Mouse (Mus musculus) 416B (cell line): ENCODE results near the gene Arhgap15.

Source experiments
- DNase-seq: peaks from one replicate; pipeline ENCODE4 v3.0.0; 2011; ENCODE audit warnings: low read depth

Arhgap15 gene

DNA sequence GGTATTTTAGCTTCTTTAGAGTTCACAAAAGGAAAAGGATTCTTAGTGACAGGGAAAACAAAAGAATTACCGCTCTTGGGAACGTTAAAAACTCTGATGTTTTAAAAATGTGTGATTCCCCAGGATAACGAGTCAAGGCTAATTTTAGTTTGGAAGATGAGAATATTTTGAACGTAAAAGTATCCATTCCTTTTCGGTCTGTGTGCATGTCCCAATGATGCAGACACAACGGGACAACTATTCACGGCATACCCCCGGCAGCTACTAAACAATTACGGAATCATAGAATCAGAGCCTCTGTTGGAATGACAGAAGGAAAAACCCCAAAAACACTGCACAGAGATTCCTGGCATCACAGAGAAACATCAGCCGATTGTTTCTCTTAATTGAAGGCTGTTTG, 281.2 kb downstream of the Arhgap15 start:
- DNase-seq = no peak

DNA sequence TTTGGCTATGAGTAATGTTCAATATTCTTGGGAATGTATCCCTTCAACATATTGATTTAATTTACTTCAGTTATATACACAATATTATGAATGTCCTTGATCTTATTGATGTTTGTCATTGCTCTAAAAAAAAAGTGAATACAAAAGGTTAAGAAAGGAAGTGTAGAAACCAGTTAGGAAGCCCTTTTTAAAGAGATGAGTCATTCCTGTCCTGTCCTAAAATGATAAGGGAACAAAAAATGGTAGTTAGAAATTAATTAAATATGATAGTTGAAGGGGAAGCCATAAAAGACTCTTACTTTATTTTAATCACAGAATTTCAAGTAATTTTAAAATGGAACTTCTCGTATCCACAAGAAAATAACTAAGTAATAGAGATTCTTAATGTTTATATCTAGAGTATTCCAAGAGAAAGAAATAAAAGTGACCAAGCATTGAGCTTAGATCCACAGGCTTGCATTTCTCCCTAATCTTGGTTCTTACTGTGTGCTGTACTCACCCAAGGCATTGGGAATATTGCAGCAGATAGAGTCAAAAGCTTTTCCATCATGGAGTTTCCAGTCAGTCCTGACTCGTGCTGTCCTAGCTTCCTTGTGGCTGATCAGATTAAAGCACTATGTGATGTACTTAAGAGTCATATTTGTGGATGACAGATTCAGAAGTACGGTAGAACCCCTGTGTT, 291.0 kb downstream of the Arhgap15 start:
- DNase-seq = peak; percentile 76

DNA sequence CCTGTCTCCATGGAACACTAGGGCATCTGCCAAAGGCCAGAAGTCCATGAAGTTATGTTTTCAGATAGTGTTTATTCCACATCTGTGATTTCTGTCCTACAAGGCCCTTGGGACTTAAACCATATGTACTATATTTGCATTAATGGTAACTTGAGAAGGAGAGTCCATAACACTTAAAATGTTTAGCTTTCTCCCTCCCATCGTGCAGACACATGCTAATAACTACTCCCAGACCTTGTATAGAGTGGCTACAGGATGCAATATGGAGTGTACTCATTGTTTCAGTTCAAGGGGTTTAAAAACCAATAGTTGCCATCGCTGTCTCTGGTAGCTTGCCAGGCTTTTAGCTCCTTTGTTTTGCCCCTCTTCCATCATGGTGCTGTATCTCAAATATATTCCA, 295.5 kb downstream of the Arhgap15 start:
- DNase-seq = no peak

DNA sequence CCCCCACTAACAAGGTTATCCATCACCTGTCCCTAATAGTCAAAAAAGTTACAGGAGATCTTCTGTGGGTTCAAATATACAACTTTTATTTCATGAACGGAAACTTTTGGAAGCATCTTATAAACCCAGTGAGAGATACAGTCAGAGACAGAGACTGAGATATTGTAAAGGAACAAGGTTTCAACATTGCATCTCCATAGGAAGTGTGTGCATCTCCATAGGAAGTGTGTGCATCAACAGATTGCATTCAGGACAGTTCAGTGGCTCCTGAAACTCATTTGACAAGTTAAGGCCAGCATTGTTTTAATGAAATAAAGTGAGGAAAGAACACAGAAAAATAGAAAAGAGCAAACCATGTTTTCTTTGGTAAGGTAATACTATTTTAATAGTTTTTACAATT, 296.0 kb downstream of the Arhgap15 start:
- DNase-seq = peak; percentile 70

DNA sequence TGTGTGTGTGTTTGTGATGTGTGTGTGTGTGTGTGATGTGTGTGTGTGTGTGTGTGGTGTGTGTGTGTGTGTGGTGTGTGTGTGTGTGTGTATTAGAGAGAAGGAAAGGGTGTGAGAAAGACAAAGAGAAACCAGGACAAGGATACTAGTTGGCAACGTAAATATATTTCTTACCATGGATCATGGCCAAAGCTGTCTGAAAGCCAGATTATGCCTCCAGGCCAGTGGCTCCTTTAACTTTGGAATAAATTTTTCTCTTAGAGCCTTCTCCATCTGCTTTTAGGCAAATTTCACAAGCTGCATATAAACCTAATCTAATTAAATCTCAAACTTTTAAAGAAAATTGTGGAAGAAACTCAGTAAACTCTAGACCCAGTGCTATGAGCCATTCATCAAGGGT, 296.6 kb downstream of the Arhgap15 start:
- DNase-seq = no peak

DNA sequence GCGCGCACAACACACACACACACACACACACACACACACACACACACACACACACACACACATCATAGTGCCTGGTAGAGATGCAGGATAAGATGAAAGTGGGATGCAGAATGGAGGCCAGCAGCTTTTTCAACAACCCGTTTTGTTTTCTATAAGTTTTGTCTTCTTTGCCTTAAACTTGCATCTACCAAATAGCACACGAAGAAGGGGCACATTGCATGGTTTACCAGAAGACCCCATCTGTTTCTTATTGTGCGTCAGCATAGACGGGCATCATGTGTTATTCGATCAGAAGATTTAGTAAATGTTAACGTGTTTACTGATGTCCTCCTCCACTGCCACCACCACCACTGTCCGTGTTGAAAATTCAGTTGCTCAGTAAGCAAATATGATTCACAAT, 311.7 kb downstream of the Arhgap15 start:
- DNase-seq = no peak

DNA sequence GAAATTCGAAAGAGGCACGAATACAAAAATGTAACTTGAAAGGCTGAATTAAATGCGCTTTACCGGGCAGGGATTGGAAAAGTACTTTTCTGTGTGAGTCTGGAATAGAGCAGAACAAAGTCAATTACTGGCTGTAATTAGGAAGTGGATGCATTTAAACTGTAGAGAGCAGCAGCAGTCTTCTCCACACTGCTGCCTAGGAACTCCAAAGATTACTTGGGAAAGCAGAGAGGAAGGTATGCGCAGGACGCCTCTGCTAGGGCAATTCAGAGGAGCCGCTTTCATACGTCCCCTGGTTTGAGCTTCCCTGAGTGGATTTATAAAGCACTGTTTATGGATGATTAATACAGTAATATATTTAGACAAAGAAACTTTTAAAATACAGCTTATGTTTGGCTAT, 312.1 kb downstream of the Arhgap15 start:
- no peak for DNase-seq

DNA sequence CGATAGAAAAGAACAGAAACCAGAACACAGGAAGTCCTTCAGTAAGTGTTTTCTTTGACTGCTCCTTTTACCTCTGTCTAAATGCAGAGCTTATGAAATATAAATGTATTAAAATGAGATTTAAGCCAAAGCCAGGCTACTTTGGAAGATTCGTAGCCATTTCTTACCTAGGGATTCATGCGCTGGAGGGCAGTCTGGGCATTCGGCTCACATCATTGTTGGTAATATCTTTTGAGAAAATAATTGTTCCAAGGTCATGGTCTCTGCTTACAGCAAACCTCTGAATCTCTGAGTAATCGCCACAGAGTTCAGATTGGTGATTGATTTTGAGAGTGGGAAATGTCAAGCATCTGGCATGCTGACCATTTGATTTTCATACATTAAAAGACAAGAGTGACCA, 316.4 kb downstream of the Arhgap15 start:
- peak; percentile 66 for DNase-seq

DNA sequence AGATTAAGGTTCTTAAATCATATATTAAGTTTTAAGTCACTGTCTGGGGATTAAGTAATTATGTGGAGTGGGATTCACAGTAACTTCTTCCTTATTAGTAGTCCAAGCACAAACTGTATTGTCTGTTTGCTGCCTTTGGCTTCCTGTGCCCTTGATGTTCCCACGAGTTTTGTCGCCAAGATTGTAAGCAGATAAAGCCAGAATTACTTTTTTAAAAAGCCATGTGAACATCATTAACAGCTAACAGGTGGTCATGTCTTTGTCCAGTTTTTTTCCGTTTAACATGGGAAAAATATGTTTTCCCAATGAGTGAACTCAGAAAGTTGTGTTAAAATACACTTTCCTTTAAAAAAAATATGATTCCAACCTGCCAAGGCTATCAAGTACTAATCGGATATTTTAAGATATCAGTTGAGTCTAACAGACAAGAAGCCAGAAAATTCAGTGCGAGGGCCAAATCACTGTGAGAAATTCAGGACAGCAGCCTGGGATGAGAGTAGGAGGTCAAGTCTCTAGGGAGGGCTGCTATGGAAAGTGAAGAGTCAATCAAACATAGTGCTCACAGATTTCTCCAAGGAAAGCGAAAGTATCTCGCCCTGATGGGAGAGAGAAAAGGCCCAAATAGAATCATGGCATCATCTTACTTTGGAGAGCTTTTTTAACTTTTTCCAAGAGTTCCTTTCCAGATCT, 319.7 kb downstream of the Arhgap15 start:
- DNase-seq = no peak

DNA sequence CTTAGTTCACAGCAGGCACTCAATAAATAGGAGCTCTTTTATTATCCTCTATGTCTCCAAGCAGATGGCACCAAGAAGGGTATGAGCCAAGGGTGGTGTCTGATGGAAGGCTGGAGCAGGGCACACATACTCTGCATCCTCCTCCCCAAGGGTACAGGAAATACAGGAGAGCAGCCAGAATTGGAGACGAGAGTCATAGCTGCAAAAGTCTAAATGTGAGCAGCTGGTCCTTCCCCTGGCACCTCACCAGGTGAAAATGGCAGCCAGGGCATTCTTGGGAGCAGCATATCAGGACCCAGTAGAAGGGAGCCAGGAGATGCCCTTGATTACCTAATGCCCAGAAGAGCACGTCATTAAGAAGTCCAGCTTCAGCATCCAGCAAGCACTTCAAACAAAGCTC, 320.3 kb downstream of the Arhgap15 start:
- no peak for DNase-seq

DNA sequence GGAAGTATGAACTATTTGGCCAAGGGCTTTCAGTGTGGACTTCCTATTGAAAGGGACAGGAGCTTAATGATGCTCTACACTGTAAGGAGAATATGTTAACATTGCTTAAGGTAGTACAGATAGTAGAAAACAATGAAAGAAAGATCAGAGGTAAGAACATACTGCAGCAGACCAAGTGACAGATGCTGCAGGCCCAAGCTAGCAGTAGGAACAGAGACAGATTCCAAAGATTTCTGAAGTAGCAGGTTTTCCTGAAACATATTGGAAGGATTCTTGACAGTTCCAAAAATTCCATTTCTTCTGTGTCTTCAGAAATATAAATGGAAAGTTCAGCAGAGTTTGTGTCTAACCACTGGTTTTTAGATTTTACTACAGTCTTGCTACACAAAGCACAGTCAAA, 327.9 kb downstream of the Arhgap15 start:
- DNase-seq = no peak

DNA sequence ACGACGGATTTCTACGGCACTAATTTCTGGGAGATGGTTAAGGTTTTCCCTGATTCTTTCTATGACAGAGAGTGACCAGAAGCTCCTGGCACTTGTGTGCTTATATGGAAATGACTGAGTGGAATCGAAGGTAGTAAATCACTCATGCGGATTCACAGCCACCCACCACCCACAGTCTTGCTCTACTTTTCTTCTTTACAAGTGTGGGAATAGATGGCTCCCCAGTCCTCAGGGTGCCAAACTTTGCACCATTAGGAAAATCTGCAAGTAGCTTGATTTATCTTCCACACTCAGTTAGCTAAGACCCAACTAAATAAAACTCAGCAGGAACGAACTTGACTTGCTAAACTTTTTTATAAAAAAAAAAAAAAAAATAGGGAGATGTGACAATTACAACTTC, 331.9 kb downstream of the Arhgap15 start:
- DNase-seq = no peak

DNA sequence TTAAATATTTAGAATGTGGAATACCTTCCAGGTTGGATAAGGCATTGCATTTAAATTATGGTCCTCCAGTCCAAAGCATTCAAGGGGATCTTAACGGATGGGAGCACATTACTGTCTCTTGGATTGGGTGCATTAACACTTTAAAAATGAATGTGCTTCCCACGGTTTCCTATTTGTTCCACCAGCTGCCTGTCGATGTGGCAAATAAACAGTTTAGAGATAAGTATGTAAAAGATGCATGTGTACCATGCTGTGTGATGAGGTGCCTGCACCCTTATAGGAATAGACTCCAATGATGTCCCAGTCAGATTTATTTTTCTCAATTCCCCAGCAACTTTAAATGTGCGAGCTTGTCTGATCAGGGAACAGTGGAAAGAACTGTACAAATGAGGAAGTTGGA, 332.6 kb downstream of the Arhgap15 start:
- DNase-seq = no peak

DNA sequence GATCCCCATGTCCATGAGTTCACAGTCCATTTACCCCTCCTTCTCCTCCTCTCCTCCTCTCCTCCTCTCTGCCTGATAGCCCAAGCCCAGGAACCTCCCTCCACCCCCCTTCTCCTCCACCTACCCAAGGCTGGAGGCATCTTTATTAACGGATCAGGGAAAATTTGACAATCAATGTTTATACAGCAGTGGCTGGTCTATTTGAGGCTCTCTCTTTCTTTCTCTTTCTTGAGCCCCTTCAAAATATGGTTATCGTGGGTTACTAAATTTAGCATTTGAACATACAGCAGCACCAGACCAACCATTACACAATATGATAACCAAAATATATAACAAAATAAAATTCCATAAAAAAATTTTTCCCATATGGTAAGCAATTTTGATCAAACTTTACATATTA, 335.8 kb downstream of the Arhgap15 start:
- peak; percentile 60 for DNase-seq

DNA sequence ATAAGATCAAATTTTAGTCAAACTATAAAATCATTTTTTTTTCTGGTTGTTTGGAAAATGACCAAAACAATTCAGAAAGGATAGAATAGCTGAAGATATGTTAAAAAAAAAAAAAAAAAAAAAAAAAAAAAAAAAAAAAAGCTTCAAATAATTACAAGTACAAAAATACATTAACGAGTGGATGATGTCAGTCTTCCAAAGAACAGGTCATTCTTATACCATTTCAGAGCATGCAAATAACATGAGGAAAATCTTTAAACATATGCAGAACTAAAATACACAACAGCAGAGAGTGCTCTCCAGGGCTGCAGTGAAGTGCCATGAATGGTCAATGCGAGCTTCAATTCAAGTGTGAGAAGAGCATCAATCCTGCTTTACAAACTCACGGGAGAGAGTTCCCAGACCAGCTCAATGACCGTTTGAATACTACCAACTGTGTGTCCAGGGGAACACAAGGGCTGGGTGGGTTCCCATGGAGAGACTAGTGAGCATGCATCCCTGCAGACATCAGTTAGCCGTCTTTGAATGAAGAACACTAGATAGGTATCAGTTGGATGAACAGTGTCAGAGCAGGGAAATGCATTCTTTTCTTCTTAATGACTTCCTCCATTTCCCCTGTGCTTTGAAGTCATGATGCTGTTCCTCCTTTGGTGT, 337.9 kb downstream of the Arhgap15 start:
- DNase-seq = no peak

DNA sequence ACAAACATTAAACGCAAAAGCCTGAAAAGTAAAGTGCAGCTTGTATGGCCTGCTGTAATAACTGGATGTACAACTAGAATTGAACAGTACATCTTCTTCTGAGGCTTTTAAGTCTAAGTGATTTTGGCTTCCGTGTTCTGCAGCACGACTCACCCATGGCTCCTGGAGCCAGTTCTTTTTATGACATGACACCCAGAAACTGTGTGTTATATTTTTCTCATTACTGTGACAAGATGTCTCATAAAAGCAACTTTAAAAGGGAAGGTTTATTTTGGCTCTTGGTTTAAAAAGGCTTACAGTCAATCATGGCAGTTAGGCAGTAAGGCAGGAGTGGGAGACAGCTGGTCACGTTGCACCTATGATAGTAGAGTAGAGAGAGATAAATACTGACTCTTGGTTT, 349.9 kb downstream of the Arhgap15 start:
- DNase-seq = no peak

DNA sequence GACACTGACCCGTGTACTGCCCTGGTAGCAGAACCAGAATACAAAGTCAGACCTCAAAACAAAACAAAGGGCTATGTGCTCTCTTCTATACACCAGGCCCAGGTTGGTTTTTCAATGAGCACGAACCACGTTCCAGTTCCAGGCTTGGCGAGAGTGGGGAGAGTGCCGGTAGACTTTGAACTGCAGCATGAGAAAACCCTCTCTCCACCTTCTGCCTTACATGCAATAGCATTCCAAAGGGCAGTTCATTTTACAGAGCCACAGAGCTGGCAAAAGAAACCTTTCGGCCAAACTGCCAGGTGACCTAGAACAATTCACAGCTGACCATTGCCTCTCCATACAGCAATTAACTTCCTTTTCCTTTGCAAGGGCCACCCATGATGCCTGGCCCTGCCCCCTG, 353.7 kb downstream of the Arhgap15 start:
- DNase-seq = no peak

DNA sequence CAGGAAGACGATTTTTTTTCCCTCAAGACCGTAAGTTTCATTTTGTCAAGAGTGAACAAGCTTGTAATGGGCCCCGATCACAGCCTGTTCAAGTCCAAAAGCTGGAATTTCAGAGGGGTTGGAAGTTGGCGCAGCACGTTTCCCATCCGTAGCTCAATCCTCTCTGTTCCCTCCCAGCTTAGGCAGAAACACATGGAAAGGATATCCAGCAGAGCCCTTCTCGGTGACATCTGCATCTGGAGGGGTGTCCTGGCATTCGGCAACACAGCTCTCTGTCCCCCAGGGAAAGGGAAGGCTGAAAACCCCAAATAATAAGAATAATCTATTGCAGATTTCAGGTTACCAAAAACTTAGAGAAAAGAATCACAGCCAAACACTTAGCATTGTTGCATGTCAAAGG, 354.7 kb downstream of the Arhgap15 start:
- DNase-seq = no peak

DNA sequence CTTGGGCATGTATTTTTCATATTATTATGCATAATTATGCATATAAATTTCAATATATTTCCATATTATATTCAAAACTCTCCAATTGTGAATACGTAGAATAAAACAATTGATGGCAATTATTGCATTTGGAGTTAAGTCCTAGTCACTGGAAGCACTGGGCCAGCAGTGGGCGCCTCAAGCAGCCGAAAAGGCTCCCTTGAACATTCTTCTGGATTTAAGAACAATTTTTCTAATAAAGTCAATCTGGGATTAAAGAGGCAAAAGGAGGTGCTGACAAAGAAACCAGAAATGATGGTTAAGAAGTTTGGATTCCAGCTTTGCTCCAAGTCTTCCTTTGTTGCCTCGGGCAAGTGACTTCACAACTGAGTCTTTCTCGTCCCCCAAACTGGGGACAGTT, 355.1 kb downstream of the Arhgap15 start:
- DNase-seq = no peak

DNA sequence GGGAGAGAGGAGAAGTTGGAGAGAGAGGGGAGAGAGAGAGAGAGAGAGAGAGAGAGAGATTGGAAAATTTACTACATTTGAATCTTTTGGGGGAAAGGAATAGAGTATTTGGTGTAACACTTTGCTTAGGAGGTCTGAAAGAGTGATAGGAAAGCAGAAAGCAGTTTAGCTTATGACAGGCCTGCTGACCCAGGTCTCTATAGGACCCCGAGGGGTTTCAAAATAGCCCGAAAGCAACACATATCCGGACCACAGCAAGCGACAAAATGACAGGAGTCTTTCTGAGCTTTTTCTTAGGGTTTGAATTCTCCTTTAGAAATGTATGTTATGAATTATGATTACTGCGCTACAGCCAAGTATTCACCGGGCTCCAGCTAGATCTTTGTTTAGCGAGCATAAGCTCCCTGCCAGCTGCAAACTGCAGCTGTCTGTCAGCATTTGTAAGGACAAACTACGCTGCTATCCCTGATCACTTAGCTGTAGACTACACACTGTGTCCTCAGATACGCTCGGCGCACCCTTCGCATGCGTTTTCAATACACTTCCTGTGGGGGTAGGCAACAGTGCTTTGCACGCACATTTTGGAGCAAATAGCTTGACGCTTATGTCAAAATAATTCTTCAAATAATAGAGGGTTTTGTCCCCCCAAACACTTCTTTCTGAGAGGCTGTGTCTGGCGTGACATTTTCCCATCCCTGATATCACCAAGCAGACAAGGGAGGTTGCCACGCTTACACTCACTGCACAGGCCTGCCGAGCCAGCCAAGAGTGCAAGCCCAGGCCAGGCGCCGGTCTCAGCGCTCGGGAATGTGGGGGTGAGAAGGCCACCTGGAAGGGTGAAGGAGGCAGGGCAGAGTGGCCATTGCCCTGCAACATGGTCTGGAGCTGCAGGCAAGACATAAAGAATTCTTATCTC, 355.9 kb downstream of the Arhgap15 start:
- DNase-seq = no peak

DNA sequence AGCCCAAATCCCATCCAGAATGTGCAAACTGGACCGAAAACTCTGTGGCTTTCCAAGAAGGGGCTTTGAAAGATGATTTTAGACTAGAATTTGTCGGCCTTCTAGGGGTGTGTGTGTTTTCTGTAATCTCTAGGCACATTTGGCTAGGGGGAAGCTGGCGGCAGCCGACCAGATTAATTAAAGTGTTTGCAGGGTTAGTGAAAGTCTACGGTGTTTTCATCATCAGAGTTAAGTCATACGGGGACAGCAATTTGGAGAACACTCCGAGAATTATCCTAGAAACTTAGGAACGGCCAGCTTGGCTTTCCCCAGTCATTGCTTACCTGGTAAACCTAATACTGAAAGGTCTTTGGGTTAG, 356.6 kb downstream of the Arhgap15 start:
- no peak for DNase-seq

DNA sequence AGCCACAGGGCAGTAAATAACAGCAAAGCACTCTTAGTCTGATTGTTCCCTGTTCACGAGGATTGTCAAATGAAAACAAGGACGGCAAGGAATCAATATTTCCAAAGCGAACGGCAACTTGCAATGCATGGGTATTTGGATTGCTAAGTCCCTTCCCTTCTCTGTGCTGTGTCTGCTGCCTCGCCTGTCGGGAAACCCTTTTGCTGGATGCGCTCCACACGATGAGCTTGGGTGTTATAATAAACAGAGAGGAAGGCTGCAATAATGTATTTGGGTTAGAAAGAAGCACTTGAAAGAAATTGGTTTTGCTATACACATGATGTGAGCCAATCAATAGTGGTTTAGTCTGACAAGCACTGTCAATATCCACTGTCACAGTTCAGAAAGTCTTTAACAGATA, 357.7 kb downstream of the Arhgap15 start:
- DNase-seq = no peak

DNA sequence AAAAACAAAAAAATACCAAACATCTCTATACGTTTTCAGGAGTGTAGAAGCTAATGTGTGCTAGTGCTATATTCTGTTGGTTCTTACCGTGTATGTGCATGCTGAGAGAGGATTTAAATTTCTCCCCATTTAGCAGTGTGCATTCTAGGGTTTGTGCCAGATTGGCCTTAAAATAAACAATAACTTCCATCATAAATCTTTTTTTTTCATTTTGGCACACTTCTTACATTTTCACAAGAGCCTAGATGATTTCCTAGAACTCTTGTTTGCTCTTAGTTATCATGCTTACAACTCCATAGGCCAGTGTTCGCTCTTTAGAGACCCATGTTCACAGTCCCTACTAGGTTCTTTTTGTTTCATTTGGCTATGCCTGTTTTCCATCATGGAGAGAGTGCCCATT, 362.7 kb downstream of the Arhgap15 start:
- DNase-seq = no peak
